Mouse (Mus musculus) ES-E14 (cell line): ENCODE results near the gene Zcchc18. TPM values are rescaled to one million over a fixed set of nuclear protein-coding genes. Genes with fewer than 3 reads are reported as not detected.

Experiments
- DNase-seq: peaks from one replicate; pipeline ENCODE4 v3.0.0-alpha.2; 2013; ENCODE audit warnings: low read depth, low spot score
- H3K27ac ChIP-seq: 2 replicates; pipeline ENCODE4 v1.5.1; 2012; ENCODE audit warnings: low read depth, mild to moderate bottlenecking, low read length, moderate library complexity, mixed read lengths; ENCODE audit not compliant: poor library complexity, insufficient read depth, severe bottlenecking
- H3K36me3 ChIP-seq: 2 replicates; pipeline ENCODE4 v1.6.1; 2012; ENCODE audit warnings: mild to moderate bottlenecking, low read length, moderate library complexity, mixed read lengths; ENCODE audit not compliant: control insufficient read depth, poor library complexity, insufficient read depth, severe bottlenecking
- H3K4me1 ChIP-seq, 2 experiments: fragments of 150-350 bp in 1 of 2; sonication (generic) in 1 of 2; 2 replicates each; pipeline ENCODE4 v1.6.1; 2012; ENCODE audit warnings: low read length in 2 of 2, mild to moderate bottlenecking in 1 of 2, mixed read lengths in 1 of 2; ENCODE audit not compliant: control insufficient read depth in 2 of 2, insufficient read depth in 2 of 2, poor library complexity in 1 of 2
- H3K4me3 ChIP-seq, 2 experiments: fragments of 150-350 bp in 1 of 2; sonication (generic) in 1 of 2; 2 replicates each; pipeline ENCODE4 v1.5.1; 2012; ENCODE audit warnings: low read length in 2 of 2, low read depth in 1 of 2, mild to moderate bottlenecking in 1 of 2, mixed read lengths in 1 of 2; ENCODE audit not compliant: insufficient read depth in 1 of 2, poor library complexity in 1 of 2, severe bottlenecking in 1 of 2
- H3K9ac ChIP-seq: 2 replicates; pipeline ENCODE4 v1.6.1; 2012; ENCODE audit warnings: low read depth, mild to moderate bottlenecking, low read length, mixed read lengths; ENCODE audit not compliant: poor library complexity, insufficient read depth, severe bottlenecking
- H3K9me3 ChIP-seq: fragments of 150-350 bp; sonication (generic); 2 replicates; pipeline ENCODE4 v1.6.1; 2012; ENCODE audit warnings: low read depth, mild to moderate bottlenecking, low read length; ENCODE audit not compliant: control insufficient read depth, insufficient read depth
- CHD2 ChIP-seq: IDR thresholded peaks from 2 replicates; pipeline ENCODE4 v1.6.1; 2014; ENCODE audit warnings: mild to moderate bottlenecking, low read depth, low read length, inconsistent platforms
- HCFC1 ChIP-seq: IDR thresholded peaks from 2 replicates; pipeline ENCODE4 v1.6.1; 2012; ENCODE audit warnings: low read length, inconsistent platforms, borderline replicate concordance; ENCODE audit not compliant: insufficient read depth
- MAFK ChIP-seq: IDR thresholded peaks from 2 replicates; pipeline ENCODE4 v1.6.1; 2014; ENCODE audit warnings: mild to moderate bottlenecking, low read depth, low read length, inconsistent platforms; ENCODE audit not compliant: insufficient read depth
- ZC3H11A ChIP-seq: IDR thresholded peaks from 2 replicates; pipeline ENCODE4 v1.6.1; 2012; ENCODE audit warnings: low read depth, mild to moderate bottlenecking, inconsistent platforms, low read length, borderline replicate concordance
- ZNF384 ChIP-seq: IDR thresholded peaks from 2 replicates; pipeline ENCODE4 v1.6.1; 2012; ENCODE audit warnings: low read depth, low read length, inconsistent platforms
- in situ Hi-C, 2 experiments: fragments of 600-800 bp; cut with MboI; formaldehyde crosslinking; loops; one replicate each; pipeline ENCODE4 v1.15.1; 2025; ENCODE audit warnings: low sequenced_read_pairs in 2 of 2, inconsistent platforms in 1 of 2; ENCODE audit not compliant: unreplicated experiment in 2 of 2
- total RNA-seq: library from RNA; depleted of rRNA; stranded (reverse); fragments of 300-350 nt; gene quantifications from 2 replicates; pipeline ENCODE4 v1.2.3, GENCODE M21; 2012

The Zcchc18 gene
- total RNA-seq, 1 experiment = 2.2 TPM

GRCm38 (mm10) chrX:136976424-136977084 lies 16.4 kb upstream of the Zcchc18 start, which contains the start of the genes Tmsb15l and Tmsb15b1:
Tmsb15l (minus strand) TSS chrX:136976869.
Tmsb15b1 (minus strand) TSS chrX:136976874.
- in situ Hi-C loops = no loop called here
- TF ChIP-seq HCFC1 (no peak), MAFK (no peak), ZC3H11A (no peak), CHD2 (no peak), ZNF384 (no peak)
- H3K36me3 ChIP-seq = no peaks in the 10 kb centered on the region
- H3K27ac ChIP-seq = no peak within 1 kb of the TSS
- H3K4me3 ChIP-seq = peak within 1 kb of the TSS; percentile 73 to 77
- H3K4me1 ChIP-seq = no peaks in the 10 kb centered on the region
- peak within 1 kb of the TSS; percentile 43 for H3K9ac ChIP-seq
- peak; percentile 60 for DNase-seq
- H3K9me3 ChIP-seq = no peaks in the 10 kb centered on the region

GRCm38 (mm10) chrX:136978616-136979015 lies 14.3 kb upstream of the Zcchc18 start:
- Histone ChIP-seq H3K9ac (no peak overlapping the region), H3K9me3 (no peaks in the 10 kb centered on the region), H3K27ac (no peak overlapping the region), H3K36me3 (no peaks in the 10 kb centered on the region), H3K4me1 (no peaks in the 10 kb centered on the region), H3K4me3 (peak overlapping the region in 1 of 2 experiments; percentile 64; a peak in 2 of 4 replicates)
- TF ChIP-seq ZNF384 (no peak), HCFC1 (no peak), CHD2 (no peak), ZC3H11A (no peak), MAFK (no peak)
- in situ Hi-C loops = no loop called here
- no peak for DNase-seq

GRCm38 (mm10) chrX:136986039-136986438 lies 6.9 kb upstream of the Zcchc18 start:
- Histone ChIP-seq H3K4me3 (no peak overlapping the region), H3K27ac (no peak overlapping the region), H3K9me3 (no peaks in the 10 kb centered on the region), H3K4me1 (peaks cover 0 to 1% of the 10 kb centered on the region in 2 experiments; a peak in 1 of 4 replicates), H3K36me3 (no peaks in the 10 kb centered on the region), H3K9ac (no peak overlapping the region)
- TF ChIP-seq MAFK = no peak
- no peak for TF ChIP-seq CHD2
- no peak for TF ChIP-seq ZNF384
- TF ChIP-seq HCFC1 = no peak
- no peak for DNase-seq
- in situ Hi-C loops = no loop called here

GRCm38 (mm10) chrX:136991274-136991673 lies 1.7 kb upstream of the Zcchc18 start:
- DNase-seq = no peak
- in situ Hi-C loops = no loop called here
- no peaks in the 10 kb centered on the region for H3K36me3 ChIP-seq
- no peak overlapping the region for H3K4me3 ChIP-seq
- H3K27ac ChIP-seq = no peak overlapping the region
- H3K9ac ChIP-seq = no peak overlapping the region
- peaks cover 0 to 3% of the 10 kb centered on the region in 2 experiments; a peak in 1 of 4 replicates for H3K4me1 ChIP-seq
- no peak for TF ChIP-seq CHD2
- TF ChIP-seq MAFK = no peak
- TF ChIP-seq HCFC1 = no peak
- TF ChIP-seq ZNF384 = no peak
- no peaks in the 10 kb centered on the region for H3K9me3 ChIP-seq
